Mouse (Mus musculus): Measurements from ENCODE around the gene Il31ra.

DNA sequence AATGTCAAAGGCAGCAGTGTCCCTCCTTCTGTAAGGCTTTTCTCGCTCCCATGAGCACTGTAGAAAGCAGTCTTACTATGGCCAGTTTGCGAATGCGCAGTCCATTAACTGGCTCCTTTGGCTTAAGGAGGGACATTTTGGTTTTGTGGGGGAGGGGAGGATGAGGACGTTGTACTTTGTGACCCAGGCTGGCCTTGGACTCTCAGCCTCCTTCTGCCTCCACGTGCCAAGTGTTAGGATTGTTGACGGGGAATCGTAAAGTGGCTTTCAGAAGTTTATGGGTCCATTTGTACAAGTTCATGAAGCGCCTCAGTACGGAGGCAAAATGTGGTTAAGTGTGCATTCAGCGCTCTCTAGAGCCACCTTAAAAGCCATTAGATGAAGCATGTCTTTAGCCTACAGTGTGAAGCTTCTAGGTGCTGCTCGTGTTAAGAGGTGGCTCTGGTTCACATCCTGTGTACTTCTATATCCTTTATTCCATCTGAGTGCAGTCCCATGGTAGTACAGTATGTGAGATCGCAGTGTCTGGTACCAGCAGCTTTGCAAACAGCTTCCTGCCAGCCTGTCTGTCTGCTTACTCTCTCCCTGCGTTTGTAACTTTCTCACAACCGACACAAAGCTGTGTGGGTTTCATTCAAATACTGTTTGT, 102.4 kb downstream of the Il31ra start:
- TF ChIP-seq POLR2A (IDR thresholded peaks at IDR 0.05; ENCODE audit: borderline replicate concordance, control insufficient read depth, low read depth, low read length) (no peak), CTCF (IDR thresholded peaks at IDR 0.05; ENCODE audit: control insufficient read depth, insufficient read depth, low read length) (no peak)
